Mouse (Mus musculus): Measurements from ENCODE around the gene Parp8.

DNA sequence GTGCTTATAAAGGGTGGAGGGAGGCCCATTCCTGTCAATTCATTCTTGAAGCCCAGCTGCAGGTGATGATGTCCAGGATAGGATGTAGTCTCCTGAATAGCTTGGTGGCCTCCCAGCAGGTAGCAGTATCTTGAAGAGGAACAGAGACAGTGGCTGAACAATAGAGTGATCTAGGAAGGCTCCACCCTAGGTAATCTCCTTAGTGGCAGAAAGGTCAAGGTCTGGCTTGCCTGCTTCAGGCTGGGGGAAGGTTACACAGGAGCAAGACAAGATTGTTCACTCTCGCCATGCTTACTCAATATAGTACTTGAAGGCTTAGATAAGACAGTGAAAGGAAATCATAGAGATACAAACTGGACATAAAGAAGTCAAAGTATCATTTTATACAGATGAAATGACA, 213.9 kb downstream of the Parp8 start:
- TF ChIP-seq CTCF (conservative IDR thresholded peaks at IDR 0.05 in 1 of 2, IDR thresholded peaks at IDR 0.05 in 1 of 2; ENCODE audit: low read depth in 2 of 2, low read length in 2 of 2) (no peak), POLR2A (IDR thresholded peaks at IDR 0.05; ENCODE audit: low read depth, low read length) (no peak), PAX5 (IDR thresholded peaks at IDR 0.05; ENCODE audit: low read length) (no peak), MEF2A (IDR thresholded peaks at IDR 0.05; ENCODE audit: borderline replicate concordance, low read depth, low read length) (no peak), ZC3H11A (IDR thresholded peaks at IDR 0.05; ENCODE audit: low read depth, low read length) (no peak), HCFC1 (IDR thresholded peaks at IDR 0.05; ENCODE audit: low read depth, low read length) (no peak), JUND (conservative IDR thresholded peaks at IDR 0.05; ENCODE audit: low read depth, low read length) (no peak), JUN (IDR thresholded peaks at IDR 0.05; ENCODE audit: insufficient read depth, low read depth, low read length) (no peak), SMC3 (IDR thresholded peaks at IDR 0.05; ENCODE audit: low read depth, low read length) (no peak), USF2 (conservative IDR thresholded peaks at IDR 0.05; ENCODE audit: low read depth, low read length) (no peak), MAX (IDR thresholded peaks at IDR 0.05; ENCODE audit: low read length) (no peak), E2F4 (IDR thresholded peaks at IDR 0.05; ENCODE audit: insufficient replicate concordance, low read depth, low read length) (no peak), NELFE (IDR thresholded peaks at IDR 0.05; ENCODE audit: low read depth, low read length) (no peak), ZKSCAN1 (IDR thresholded peaks at IDR 0.05; ENCODE audit: borderline replicate concordance, low read depth, low read length) (no peak)
